Mouse (Mus musculus): ENCODE measurements at regions not wholly inside any gene's neighbourhood (a gene's known extent, or its start where the extent isn't known, plus 50 kb on each side); places are given as distances from the start of the nearest gene placed in this dataset.

DNA sequence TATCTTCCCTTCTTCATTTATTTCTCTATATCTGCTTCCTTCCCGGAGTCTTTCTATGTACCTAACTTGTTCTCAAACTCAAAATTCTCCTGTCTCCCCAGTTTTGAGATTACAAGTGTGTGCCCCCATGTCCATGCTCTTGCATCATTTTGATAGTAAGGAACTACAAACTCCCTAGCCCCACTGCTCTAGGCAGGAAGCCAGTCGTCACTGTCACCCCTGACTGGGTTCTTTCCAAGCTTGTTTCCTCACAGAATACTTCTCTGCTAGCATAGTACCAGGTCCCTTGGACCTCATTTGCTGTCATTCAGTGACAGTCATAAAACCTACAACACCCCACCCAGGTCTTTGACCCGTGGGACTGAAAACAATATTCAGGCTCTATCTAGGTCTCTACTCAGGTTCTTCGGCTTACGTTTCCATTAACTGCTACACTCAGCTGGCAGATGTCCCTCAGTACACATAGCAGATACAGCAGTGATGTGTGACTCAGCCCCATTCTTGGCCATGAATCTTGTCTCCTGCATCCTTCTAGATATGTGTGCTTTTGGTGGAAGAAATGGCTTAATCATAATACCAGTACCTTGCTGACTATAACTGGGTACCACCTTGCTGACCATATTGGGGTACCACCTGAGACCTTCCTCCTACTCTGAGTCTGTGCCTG, 89.3 kb upstream of the Atg10 start:
- TF ChIP-seq POLR2A (IDR thresholded peaks at IDR 0.05; ENCODE audit: low read depth, low read length) (no peak), CTCF (IDR thresholded peaks at IDR 0.05; ENCODE audit: extremely low read depth, insufficient read depth, insufficient read length, insufficient replicate concordance) (no peak)
